Mouse (Mus musculus) heart, embryonic 10.5 days (tissue): ENCODE results near the gene Scd3. TPM values are rescaled to one million over a fixed set of nuclear protein-coding genes. Genes with fewer than 3 reads are reported as not detected.

ENCODE experiments used
- DNase-seq: peaks from one replicate; pipeline ENCODE4 v3.0.0-alpha.2; 2017; ENCODE audit warnings: low spot score
- H3K27ac ChIP-seq: fragments of 300-500 bp; sonication (generic); 2 replicates; pipeline ENCODE4 v1.5.1; 2016; ENCODE audit warnings: mild to moderate bottlenecking
- H3K27me3 ChIP-seq: fragments of 300-500 bp; sonication (generic); 2 replicates; pipeline ENCODE4 v1.6.1; 2016; ENCODE audit warnings: mild to moderate bottlenecking; ENCODE audit not compliant: poor library complexity, insufficient read depth, severe bottlenecking
- H3K36me3 ChIP-seq: fragments of 300-500 bp; sonication (generic); 2 replicates; pipeline ENCODE4 v1.6.1; 2016; ENCODE audit warnings: mild to moderate bottlenecking, moderate library complexity
- H3K4me1 ChIP-seq: fragments of 300-500 bp; sonication (generic); 2 replicates; pipeline ENCODE4 v1.6.1; 2016; ENCODE audit warnings: mild to moderate bottlenecking
- H3K4me3 ChIP-seq: fragments of 300-500 bp; sonication (generic); 2 replicates; pipeline ENCODE4 v1.5.1; 2016; ENCODE audit warnings: mild to moderate bottlenecking, moderate library complexity
- H3K9me3 ChIP-seq: fragments of 300-500 bp; sonication (generic); 2 replicates; pipeline ENCODE4 v1.6.1; 2016; ENCODE audit warnings: mild to moderate bottlenecking, moderate library complexity
- WGBS: fragments of 180-500 bp; shearing (Covaris S2); methylation state at CpG from one replicate; pipeline ENCODE4 v1.1.7; 2016; 5-methylcytosine and 5-hydroxymethylcytosine counted together
- polyA plus RNA-seq: library from polyadenylated mRNA; unstranded; fragments of >200 nt; fragmentation: Nextera tagmentation; extraction: Ambion mirVana; gene quantifications from 2 replicates; pipeline ENCODE4 v1.2.1, GENCODE M21; 2016

Gene Scd3
- 0.15 and 0.64 TPM in 2 replicates for polyA plus RNA-seq

DNA sequence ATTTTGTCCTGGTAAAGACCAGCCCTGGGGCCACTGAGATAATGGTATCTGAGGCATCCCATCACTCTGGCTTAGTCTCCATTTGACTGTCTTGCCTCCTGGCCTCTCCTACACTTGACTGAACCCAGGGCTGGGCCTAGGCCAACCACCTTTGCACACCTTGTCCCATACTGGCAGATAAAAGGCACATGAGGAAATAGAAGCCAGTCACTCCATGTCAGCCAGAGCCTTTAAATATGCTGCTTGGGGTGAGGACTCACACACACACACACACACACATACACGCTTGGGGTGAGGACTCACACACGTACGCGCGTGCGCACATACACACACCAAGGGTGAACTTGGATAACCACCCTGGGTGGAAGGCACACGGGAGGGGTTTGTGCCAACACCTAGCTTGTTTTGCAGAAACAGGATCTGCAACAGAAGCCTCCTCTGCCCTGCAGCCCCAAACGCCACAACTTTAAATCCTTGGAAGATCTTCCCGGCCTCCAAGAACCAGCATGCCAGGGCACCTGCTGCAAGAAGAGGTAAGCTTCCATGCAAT lies at the start of gene Scd3:
TSS of gene Scd3 (plus strand) at position 255 of the 550 bp plus-strand sequence.
- WGBS = 89% methylated on average over 9 of the region's 9 CpGs
- Histone ChIP-seq H3K9me3 (no peaks in the 10 kb centered on the region), H3K36me3 (no peaks in the 10 kb centered on the region), H3K27ac (no peak within 1 kb of the TSS), H3K27me3 (no peaks in the 10 kb centered on the region), H3K4me1 (no peaks in the 10 kb centered on the region), H3K4me3 (no peak within 1 kb of the TSS)
- DNase-seq = no peak

DNA sequence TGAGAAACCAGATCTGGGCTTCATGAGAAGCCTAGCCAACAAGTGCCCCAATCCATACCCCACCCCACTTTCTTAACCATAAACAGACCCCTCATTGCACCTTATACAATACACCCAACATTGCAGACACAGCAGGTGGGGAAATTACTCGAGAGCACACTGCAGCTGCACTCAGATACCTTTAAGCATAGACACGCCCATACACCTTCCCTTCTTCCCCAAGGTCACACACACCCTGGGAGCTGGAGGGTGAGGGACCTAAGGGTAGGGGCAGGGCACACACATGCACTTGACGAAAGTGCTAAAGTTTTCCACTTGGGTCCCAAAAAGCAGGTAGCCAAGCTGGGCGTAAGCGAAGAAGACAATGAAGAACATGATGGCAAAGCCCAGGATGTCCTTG lies 49.3 kb upstream of the Scd3 start:
- Histone ChIP-seq H3K9me3 (no peaks in the 10 kb centered on the region), H3K4me1 (no peaks in the 10 kb centered on the region), H3K27me3 (peaks cover 46% of the 10 kb centered on the region), H3K36me3 (no peaks in the 10 kb centered on the region), H3K27ac (no peak overlapping the region), H3K4me3 (no peak overlapping the region)
- DNase-seq = no peak
- WGBS = 75% methylated on average over 5 of the region's 5 CpGs

DNA sequence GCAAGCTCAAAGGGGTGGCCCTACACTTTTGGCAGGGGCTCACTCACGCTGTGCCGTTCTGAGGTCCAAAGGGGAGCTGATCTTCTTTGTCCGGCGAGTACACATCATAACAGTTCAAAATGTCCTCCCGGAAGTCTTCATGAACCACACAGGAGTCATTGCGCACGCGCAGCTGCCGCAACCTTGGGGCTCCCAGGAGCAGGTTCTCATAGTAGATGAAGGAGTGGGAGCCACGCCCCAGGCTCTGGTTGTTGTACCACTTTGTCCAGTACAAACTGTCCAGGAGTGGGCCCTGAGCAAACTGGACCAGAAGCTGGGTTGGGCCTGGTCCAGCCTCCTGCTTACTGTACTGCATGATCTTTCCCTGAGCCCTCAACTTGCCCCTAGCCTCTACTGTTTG lies 46.1 kb upstream of the Scd3 start:
- H3K27ac ChIP-seq = no peak overlapping the region
- WGBS = 86% methylated on average over 10 of the region's 10 CpGs
- DNase-seq = peak; percentile 50
- peaks cover 37% of the 10 kb centered on the region for H3K27me3 ChIP-seq
- H3K36me3 ChIP-seq = no peaks in the 10 kb centered on the region
- no peaks in the 10 kb centered on the region for H3K4me1 ChIP-seq
- H3K9me3 ChIP-seq = no peaks in the 10 kb centered on the region
- H3K4me3 ChIP-seq = no peak overlapping the region

DNA sequence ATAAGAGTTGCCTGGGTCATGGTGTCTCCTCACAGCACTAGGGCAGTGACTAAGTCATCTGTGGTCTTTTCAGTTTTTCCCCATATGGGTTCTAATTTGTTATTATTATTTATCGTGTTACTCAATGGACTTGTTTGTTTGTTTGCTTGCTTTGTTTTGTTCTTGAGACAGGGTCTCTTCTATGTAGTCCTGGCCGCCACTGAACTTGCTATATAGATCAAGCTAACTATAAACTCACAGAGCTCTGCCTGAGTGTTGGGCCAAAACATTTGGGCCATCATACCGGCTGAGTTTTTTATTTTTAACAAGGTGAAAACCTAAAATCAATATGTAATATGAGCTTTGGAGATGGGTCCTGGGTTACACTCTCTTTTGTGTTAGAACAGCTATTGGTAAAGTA lies 43.7 kb upstream of the Scd3 start:
- Histone ChIP-seq H3K36me3 (no peaks in the 10 kb centered on the region), H3K9me3 (no peaks in the 10 kb centered on the region), H3K27me3 (peaks cover 26% of the 10 kb centered on the region), H3K4me3 (no peak overlapping the region), H3K27ac (no peak overlapping the region), H3K4me1 (no peaks in the 10 kb centered on the region)
- peak; percentile 52 for DNase-seq
- WGBS = 72% methylated on average over 3 of the region's 3 CpGs

DNA sequence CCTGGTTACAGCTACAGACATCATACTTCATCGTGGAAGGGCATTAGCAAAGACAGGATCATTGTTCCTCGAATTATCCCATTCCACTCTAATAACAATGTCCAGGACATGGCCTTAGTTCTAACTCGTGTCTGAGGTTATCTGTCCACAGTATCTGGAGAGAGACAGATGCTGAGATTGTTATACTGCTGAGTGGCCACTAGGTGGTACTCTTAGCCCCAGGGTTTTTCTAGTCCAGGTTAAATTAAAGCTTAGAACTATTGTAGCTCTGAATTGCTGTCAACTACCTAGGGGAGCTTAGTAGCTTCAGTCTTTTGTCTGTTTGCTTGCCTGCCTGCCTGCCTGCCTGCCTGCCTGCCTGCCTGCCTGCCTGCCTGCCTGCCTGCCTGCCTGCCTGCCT lies 41.6 kb upstream of the Scd3 start:
- H3K27ac ChIP-seq = no peak overlapping the region
- DNase-seq = peak; percentile 50
- H3K4me3 ChIP-seq = no peak overlapping the region
- H3K9me3 ChIP-seq = no peaks in the 10 kb centered on the region
- H3K4me1 ChIP-seq = no peaks in the 10 kb centered on the region
- peaks cover 11% of the 10 kb centered on the region; the same call in 1 of the 2 replicates for H3K27me3 ChIP-seq
- 14% methylated on average over 3 of the region's 3 CpGs for WGBS
- H3K36me3 ChIP-seq = no peaks in the 10 kb centered on the region

DNA sequence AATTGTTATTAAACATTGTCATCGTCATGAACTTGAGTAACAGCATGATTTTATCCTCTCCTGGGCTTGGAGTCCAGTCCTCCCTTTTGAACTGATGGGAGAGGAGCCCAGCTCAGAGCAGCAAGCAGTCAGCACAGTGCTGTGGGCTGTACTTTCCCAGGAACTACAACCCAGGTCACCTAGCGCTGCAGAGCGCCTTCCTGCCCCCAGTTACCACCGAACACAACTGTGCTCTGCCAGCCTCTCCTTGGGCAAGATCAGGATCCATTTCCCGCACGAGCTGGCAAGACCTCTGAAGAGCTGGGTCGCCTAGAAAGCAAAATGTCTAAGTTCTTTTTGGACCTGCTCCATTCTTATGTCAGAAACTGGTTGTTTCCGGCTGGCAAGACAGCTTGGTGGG lies 28.2 kb upstream of the Scd3 start:
- Histone ChIP-seq H3K27ac (no peak overlapping the region), H3K4me3 (no peak overlapping the region), H3K9me3 (peaks cover 7% of the 10 kb centered on the region; the same call in 1 of the 2 replicates), H3K27me3 (no peaks in the 10 kb centered on the region), H3K4me1 (no peaks in the 10 kb centered on the region), H3K36me3 (no peaks in the 10 kb centered on the region)
- WGBS = 63% methylated on average over 8 of the region's 8 CpGs
- peak; percentile 62 for DNase-seq

DNA sequence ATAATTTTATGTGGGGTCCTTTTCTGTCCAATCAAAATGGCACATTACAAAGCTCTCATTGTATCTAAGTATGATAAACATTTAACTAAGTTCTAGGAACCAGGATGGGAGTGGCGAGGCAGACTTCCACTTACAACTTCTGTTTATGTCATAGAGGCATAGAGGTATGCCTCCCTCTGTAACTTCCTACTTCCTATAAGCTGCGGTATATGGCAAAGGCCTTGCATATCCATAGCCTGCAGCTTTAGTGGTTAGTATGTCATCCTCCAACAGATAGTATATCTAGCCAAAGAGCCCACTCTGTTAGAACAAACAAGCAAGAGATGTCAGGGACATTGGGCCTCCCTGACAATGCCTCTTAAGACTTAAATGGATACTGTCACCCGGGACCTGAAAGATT lies 26.3 kb upstream of the Scd3 start:
- H3K36me3 ChIP-seq = no peaks in the 10 kb centered on the region
- DNase-seq = peak; percentile 11
- WGBS = 83% methylated on average over 3 of the region's 3 CpGs
- H3K4me3 ChIP-seq = no peak overlapping the region
- H3K27me3 ChIP-seq = no peaks in the 10 kb centered on the region
- no peaks in the 10 kb centered on the region for H3K4me1 ChIP-seq
- H3K9me3 ChIP-seq = peaks cover 7% of the 10 kb centered on the region; the same call in 1 of the 2 replicates
- H3K27ac ChIP-seq = no peak overlapping the region

DNA sequence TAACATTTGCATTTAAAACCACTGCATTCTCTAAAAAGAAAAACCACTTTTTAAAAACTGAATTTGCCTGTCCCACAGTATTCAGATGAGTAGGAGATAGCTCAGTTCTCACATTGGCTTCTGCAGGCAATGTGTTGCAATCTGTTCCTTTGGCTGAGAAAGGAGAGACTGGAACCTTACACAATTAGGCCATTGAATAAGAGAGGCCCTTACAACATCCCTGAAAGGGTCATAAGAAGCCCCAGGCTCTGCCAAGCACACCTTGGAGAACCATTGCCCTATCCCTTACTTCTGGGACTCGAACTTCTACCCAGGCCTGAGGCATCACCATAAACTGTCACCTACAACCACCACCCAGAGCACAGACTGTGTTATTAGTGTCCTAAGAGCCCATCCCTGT lies 22.6 kb upstream of the Scd3 start:
- DNase-seq = peak; percentile 33
- no peak overlapping the region for H3K4me3 ChIP-seq
- H3K4me1 ChIP-seq = no peaks in the 10 kb centered on the region
- no peaks in the 10 kb centered on the region for H3K27me3 ChIP-seq
- H3K9me3 ChIP-seq = 0 out of 2 replicates have a peak, but pooled peaks cover 3% of the 10 kb centered on the region
- H3K27ac ChIP-seq = no peak overlapping the region
- no peaks in the 10 kb centered on the region for H3K36me3 ChIP-seq
- WGBS = 88% methylated on average over 1 of the region's 1 CpGs

DNA sequence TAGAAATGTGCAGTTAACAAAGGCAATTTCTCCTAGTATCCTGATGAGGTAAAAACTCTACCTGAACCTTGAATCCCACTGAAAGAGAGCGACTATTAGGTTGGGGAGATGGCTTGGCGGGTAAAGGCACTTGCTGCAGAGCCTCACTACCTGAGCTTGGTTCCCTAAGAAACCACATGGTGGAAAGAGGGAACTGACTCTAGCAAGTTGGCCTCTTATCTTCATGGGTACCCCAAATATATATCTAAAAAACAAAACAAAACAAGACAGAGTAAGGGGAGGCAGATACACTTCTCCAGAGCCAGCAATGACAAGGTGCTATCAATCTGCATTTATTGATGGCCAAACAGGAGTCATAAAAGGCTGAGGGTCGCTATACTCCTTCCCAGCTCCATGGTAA lies 19.1 kb upstream of the Scd3 start:
- no peak overlapping the region for H3K4me3 ChIP-seq
- DNase-seq = peak; percentile 17
- no peak overlapping the region for H3K27ac ChIP-seq
- WGBS = 69% methylated on average over 3 of the region's 3 CpGs
- H3K9me3 ChIP-seq = no peaks in the 10 kb centered on the region
- H3K4me1 ChIP-seq = no peaks in the 10 kb centered on the region
- no peaks in the 10 kb centered on the region for H3K27me3 ChIP-seq
- H3K36me3 ChIP-seq = no peaks in the 10 kb centered on the region

DNA sequence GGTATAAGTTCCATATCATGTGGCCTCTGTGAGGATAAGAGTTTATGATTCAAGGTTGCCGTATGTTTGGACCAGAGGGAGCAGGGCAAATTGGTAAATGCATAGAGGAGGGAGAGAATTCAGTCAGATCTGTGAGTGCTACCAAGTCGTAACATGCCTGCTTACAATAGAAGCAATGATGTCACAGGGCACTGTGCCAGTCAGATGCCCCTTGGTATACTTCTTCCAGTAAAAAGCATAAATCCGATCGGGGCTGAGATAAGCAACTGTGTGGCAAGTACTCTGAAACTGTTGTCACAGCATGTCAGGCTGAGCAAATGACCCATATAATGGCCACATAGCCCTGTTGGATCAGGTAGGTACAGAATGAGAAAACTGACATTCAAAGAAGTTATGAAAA lies 14.0 kb upstream of the Scd3 start:
- peaks cover 14% of the 10 kb centered on the region; the same call in 1 of the 2 replicates for H3K27me3 ChIP-seq
- H3K36me3 ChIP-seq = no peaks in the 10 kb centered on the region
- no peaks in the 10 kb centered on the region for H3K4me1 ChIP-seq
- 84% methylated on average over 4 of the region's 4 CpGs for WGBS
- no peak for DNase-seq
- no peaks in the 10 kb centered on the region for H3K9me3 ChIP-seq
- no peak overlapping the region for H3K4me3 ChIP-seq
- H3K27ac ChIP-seq = no peak overlapping the region

DNA sequence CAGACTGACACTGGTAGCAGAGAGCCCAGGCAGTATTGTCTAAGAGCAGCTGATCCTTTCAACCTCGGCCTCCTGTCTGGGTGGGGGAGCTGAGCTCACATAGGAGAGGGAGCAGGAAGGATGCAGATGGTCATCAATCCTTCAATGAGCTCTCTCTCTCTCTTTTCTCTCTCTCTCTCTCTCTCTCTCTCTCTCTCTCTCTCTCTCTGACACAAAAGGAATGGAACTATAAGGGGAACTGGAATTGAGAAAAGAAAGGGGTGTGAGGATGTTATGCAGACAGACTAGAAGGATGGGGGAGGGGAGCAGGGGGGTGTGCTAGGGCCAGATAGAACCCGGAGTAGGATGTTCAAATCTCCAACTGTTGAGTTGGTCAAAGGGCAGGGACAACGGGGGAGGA lies 10.7 kb upstream of the Scd3 start, which contains the start of gene Pkd2l1:
TSS of gene Pkd2l1 (minus strand) at position 101 of the 400 bp plus-strand sequence.
- Histone ChIP-seq H3K9me3 (no peaks in the 10 kb centered on the region), H3K4me3 (no peak within 1 kb of the TSS), H3K4me1 (no peaks in the 10 kb centered on the region), H3K27ac (no peak within 1 kb of the TSS), H3K36me3 (no peaks in the 10 kb centered on the region), H3K27me3 (peaks cover 14% of the 10 kb centered on the region; the same call in 1 of the 2 replicates)
- no peak for DNase-seq
- 46% methylated on average over 3 of the region's 3 CpGs for WGBS

DNA sequence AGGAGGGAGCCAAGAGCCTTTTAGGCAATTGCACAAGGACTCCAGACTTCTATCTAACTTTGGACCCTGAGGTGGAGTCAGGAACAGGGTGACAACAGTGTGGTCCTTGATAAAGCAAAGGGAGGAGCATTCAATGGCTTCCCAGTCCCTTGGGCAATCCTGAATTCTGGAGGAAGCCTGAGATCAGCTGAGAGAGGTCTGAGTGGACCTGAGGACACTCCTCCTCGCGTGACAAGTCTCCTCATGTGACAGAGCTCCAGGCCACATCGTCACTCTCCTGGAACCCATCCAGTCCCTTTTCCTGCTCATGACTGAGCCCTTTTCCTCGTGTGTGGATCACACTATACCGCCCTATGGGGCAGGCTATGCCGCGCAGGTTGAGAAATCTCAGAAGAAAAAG lies 9.2 kb upstream of the Scd3 start:
- 77% methylated on average over 7 of the region's 7 CpGs for WGBS
- H3K4me3 ChIP-seq = no peak overlapping the region
- H3K27ac ChIP-seq = no peak overlapping the region
- no peaks in the 10 kb centered on the region for H3K36me3 ChIP-seq
- no peaks in the 10 kb centered on the region for H3K4me1 ChIP-seq
- peaks cover 14% of the 10 kb centered on the region; the same call in 1 of the 2 replicates for H3K27me3 ChIP-seq
- no peaks in the 10 kb centered on the region for H3K9me3 ChIP-seq
- DNase-seq = no peak

DNA sequence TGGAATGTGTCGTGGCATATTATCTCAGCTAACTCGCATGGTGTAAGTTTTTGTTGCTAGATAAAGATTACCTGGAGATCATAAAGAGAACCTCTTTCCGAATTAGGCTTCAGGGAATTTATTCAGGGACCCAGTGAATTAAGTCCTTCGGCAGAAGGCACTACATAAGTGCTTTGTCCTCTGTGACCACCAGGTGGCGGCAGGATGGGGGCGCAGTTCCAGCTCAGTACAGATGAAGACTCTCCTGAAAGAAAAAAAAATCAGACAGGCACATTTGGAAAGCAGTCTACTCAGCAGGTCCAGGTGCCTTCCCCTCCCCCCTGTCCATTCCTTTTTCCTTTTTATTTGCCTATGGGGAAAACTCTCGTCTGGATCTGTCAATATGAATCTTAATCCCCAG lies 7.9 kb upstream of the Scd3 start:
- Histone ChIP-seq H3K36me3 (no peaks in the 10 kb centered on the region), H3K27me3 (peaks cover 14% of the 10 kb centered on the region; the same call in 1 of the 2 replicates), H3K4me1 (no peaks in the 10 kb centered on the region), H3K4me3 (no peak overlapping the region), H3K27ac (no peak overlapping the region), H3K9me3 (no peaks in the 10 kb centered on the region)
- DNase-seq = no peak
- 18% methylated on average over 7 of the region's 7 CpGs for WGBS
